ENCODE assay signal across 8 mouse cellular contexts in genomic region chr11:53351943-53352590, GRCm38 (mm10). TPM values are rescaled to one million over a fixed set of nuclear protein-coding genes. Genes with fewer than 3 reads are reported as not detected.
DNase-seq lines count a peak whose midpoint lies in the region; ATAC-seq lines count a peak whose summit lies in the region.

No protein-coding gene starts in this region.

- WGBS in lung, embryonic 15.5 days: 2% methylated on average over 14 of the region's 14 CpGs
- 3% methylated on average over 14 of the region's 14 CpGs for WGBS in embryonic facial prominence, embryonic 12.5 days
- 6% methylated on average over 14 of the region's 14 CpGs for WGBS in intestine, embryonic 14.5 days
- WGBS in midbrain, embryonic 15.5 days: 3% methylated on average over 14 of the region's 14 CpGs

- peak overlapping the region; percentile 98 for H3K27ac ChIP-seq in lung, embryonic 15.5 days
- peak overlapping the region; percentile 96 for H3K27ac ChIP-seq in embryonic facial prominence, embryonic 12.5 days
- H3K27ac ChIP-seq in intestine, embryonic 14.5 days (ENCODE audit: low read depth): peak overlapping the region; percentile 96
- peak overlapping the region; percentile 98 for H3K27ac ChIP-seq in midbrain, embryonic 15.5 days

- H3K4me3 ChIP-seq in lung, embryonic 15.5 days: peak overlapping the region; percentile 100
- peak overlapping the region; percentile 97 for H3K4me3 ChIP-seq in embryonic facial prominence, embryonic 12.5 days
- peak overlapping the region; percentile 67 for H3K4me3 ChIP-seq in intestine, embryonic 14.5 days (ENCODE audit: low read depth, low read length)
- H3K4me3 ChIP-seq in midbrain, embryonic 15.5 days: peak overlapping the region; percentile 79

- H3K9ac ChIP-seq in lung, embryonic 15.5 days: peak overlapping the region; percentile 98
- H3K9ac ChIP-seq in embryonic facial prominence, embryonic 12.5 days: peak overlapping the region; percentile 98
- H3K9ac ChIP-seq in intestine, embryonic 14.5 days (ENCODE audit: low read length): peak overlapping the region; percentile 98
- peak overlapping the region; percentile 92 for H3K9ac ChIP-seq in midbrain, embryonic 15.5 days

- DNase-seq in lung, postnatal 10 days: no peak
- DNase-seq in intestine, embryonic 14.5 days (ENCODE audit: low spot score): no peak
- DNase-seq in ovary, postnatal 14 days (ENCODE audit: low spot score): no peak
- DNase-seq in yolk sac, embryonic 10.5 days (ENCODE audit: low spot score): no peak
- no peak for DNase-seq in thymus, postnatal 10 days (ENCODE audit: low spot score in 2 of 2)

- H3K36me3 ChIP-seq in lung, embryonic 15.5 days: no peaks in the 10 kb centered on the region; the same call in 1 of the 2 replicates
- H3K36me3 ChIP-seq in embryonic facial prominence, embryonic 12.5 days: 0 out of 2 replicates have a peak, but pooled peaks cover 4% of the 10 kb centered on the region
- H3K36me3 ChIP-seq in intestine, embryonic 14.5 days (ENCODE audit: control insufficient read depth, insufficient read depth, low read length): peaks cover 5% of the 10 kb centered on the region; the same call in 1 of the 2 replicates
- H3K36me3 ChIP-seq in midbrain, embryonic 15.5 days (replicated peaks): no peaks in the 10 kb centered on the region

- no peaks in the 10 kb centered on the region for H3K27me3 ChIP-seq in lung, embryonic 15.5 days
- H3K27me3 ChIP-seq in embryonic facial prominence, embryonic 12.5 days: no peaks in the 10 kb centered on the region
- H3K27me3 ChIP-seq in intestine, embryonic 14.5 days (replicated peaks; ENCODE audit: control insufficient read depth, insufficient read depth, low read length): no peaks in the 10 kb centered on the region
- peaks cover 3% of the 10 kb centered on the region; the same call in 1 of the 2 replicates for H3K27me3 ChIP-seq in midbrain, embryonic 15.5 days (replicated peaks)

- peak overlapping the region; percentile 89 for H3K4me2 ChIP-seq in lung, embryonic 15.5 days
- peak overlapping the region; percentile 60 for H3K4me2 ChIP-seq in embryonic facial prominence, embryonic 12.5 days (replicated peaks)
- peak overlapping the region; percentile 71 for H3K4me2 ChIP-seq in intestine, embryonic 14.5 days (ENCODE audit: low read length)
- peak overlapping the region; percentile 68 for H3K4me2 ChIP-seq in midbrain, embryonic 15.5 days

- no peak for ATAC-seq in lung, embryonic 15.5 days (ENCODE audit: borderline replicate concordance, extremely low read depth, low FRiP score, low TSS enrichment)
- ATAC-seq in embryonic facial prominence, embryonic 12.5 days (ENCODE audit: insufficient number of reproducible peaks, insufficient read depth, low FRiP score, low TSS enrichment): no peak
- no peak for ATAC-seq in intestine, embryonic 14.5 days (replicated peaks; ENCODE audit: low FRiP score, low TSS enrichment, low read depth)
- ATAC-seq in midbrain, embryonic 15.5 days (replicated peaks): no peak

- H3K9me3 ChIP-seq in lung, embryonic 15.5 days: no peaks in the 10 kb centered on the region
- no peaks in the 10 kb centered on the region for H3K9me3 ChIP-seq in embryonic facial prominence, embryonic 12.5 days
- no peaks in the 10 kb centered on the region for H3K9me3 ChIP-seq in intestine, embryonic 14.5 days (ENCODE audit: control insufficient read depth, low read length)
- H3K9me3 ChIP-seq in midbrain, embryonic 15.5 days: no peaks in the 10 kb centered on the region

- H3K4me1 ChIP-seq in lung, embryonic 15.5 days: peaks cover 8% of the 10 kb centered on the region
- peaks cover 7% of the 10 kb centered on the region for H3K4me1 ChIP-seq in embryonic facial prominence, embryonic 12.5 days
- H3K4me1 ChIP-seq in intestine, embryonic 14.5 days (replicated peaks; ENCODE audit: control insufficient read depth, insufficient read depth, low read length): peaks cover 4% of the 10 kb centered on the region; the same call in 1 of the 2 replicates
- H3K4me1 ChIP-seq in midbrain, embryonic 15.5 days: peaks cover 22% of the 10 kb centered on the region

RNA-seq across cellular contexts. Expression of gene Aff4, which starts 1.4 kb away (rescaled TPM):
- 51.1 and 53.4 TPM in 2 replicates for polyA plus RNA-seq in lung, embryonic 15.5 days (2015; fragmentation: Nextera tagmentation; extraction: Ambion mirVana)
- polyA plus RNA-seq in embryonic facial prominence, embryonic 12.5 days (2016; fragmentation: Nextera tagmentation; extraction: Ambion mirVana): 70.3 and 71.1 TPM in 2 replicates
- polyA plus RNA-seq in intestine, embryonic 14.5 days (2014; fragmentation: Nextera tagmentation; extraction: Ambion mirVana): 48.1 and 56.6 TPM in 2 replicates
- 54.3 and 72.6 TPM in 2 replicates for polyA plus RNA-seq in midbrain, embryonic 15.5 days (2015; fragmentation: Nextera tagmentation; extraction: Ambion mirVana)

RNA-seq across cellular contexts. Expression of gene Zcchc10, which starts 27.6 kb away (rescaled TPM):
- polyA plus RNA-seq in lung, embryonic 15.5 days (2015; fragmentation: Nextera tagmentation; extraction: Ambion mirVana): 17.6 and 21.7 TPM in 2 replicates
- 19.2 and 21.8 TPM in 2 replicates for polyA plus RNA-seq in embryonic facial prominence, embryonic 12.5 days (2016; fragmentation: Nextera tagmentation; extraction: Ambion mirVana)
- 22.4 and 22.5 TPM in 2 replicates for polyA plus RNA-seq in intestine, embryonic 14.5 days (2014; fragmentation: Nextera tagmentation; extraction: Ambion mirVana)
- polyA plus RNA-seq in midbrain, embryonic 15.5 days (2015; fragmentation: Nextera tagmentation; extraction: Ambion mirVana): 12.1 and 13.3 TPM in 2 replicates

RNA-seq across cellular contexts. Expression of gene Hspa4, which starts 51.8 kb away (rescaled TPM):
- polyA plus RNA-seq in lung, embryonic 15.5 days (2015; fragmentation: Nextera tagmentation; extraction: Ambion mirVana): 88.8 and 91.2 TPM in 2 replicates
- polyA plus RNA-seq in embryonic facial prominence, embryonic 12.5 days (2016; fragmentation: Nextera tagmentation; extraction: Ambion mirVana): 103 and 110 TPM in 2 replicates
- polyA plus RNA-seq in intestine, embryonic 14.5 days (2014; fragmentation: Nextera tagmentation; extraction: Ambion mirVana): 105 and 110 TPM in 2 replicates
- 42.0 and 43.2 TPM in 2 replicates for polyA plus RNA-seq in midbrain, embryonic 15.5 days (2015; fragmentation: Nextera tagmentation; extraction: Ambion mirVana)
